Comparison of ENCODE assay signal across 8 mouse cellular contexts in the genomic region with DNA sequence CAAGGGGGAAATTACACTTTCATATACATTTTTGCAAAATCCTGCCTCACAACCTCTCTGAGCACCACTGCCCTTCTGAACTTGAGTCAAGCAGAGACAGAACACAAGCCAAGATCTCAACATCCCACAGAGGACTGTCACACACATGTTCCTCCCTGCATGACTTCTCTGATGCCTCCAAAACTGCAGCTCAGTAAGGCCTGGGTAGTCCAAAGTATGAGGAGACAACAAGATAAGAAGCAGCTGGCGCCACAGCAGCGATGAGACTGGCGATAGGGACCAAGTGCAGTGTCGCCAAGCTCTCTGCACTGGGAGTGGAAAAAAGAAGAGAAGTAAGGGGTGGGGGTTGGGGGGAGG. TPM values are rescaled to one million over a fixed set of nuclear protein-coding genes. Genes with fewer than 3 reads are reported as not detected.
DNase-seq lines count a peak whose midpoint lies in the region; ATAC-seq and TF ChIP-seq lines count a peak whose summit lies in the region.

No protein-coding gene starts in this region.

- peak overlapping the region; percentile 59 for H3K4me3 ChIP-seq in kidney, adult 2 months (ENCODE audit: insufficient read depth, low read depth, low read length)
- peak overlapping the region; percentile 45 for H3K4me3 ChIP-seq in embryonic fibroblast, embryonic 13.5 days (ENCODE audit: insufficient read depth, low read length)
- peak overlapping the region; percentile 74 for H3K4me3 ChIP-seq in kidney, postnatal 0 days (replicated peaks; ENCODE audit: low read depth, low read length)

- H3K27ac ChIP-seq in kidney, adult 2 months (ENCODE audit: insufficient read depth, low read depth, low read length), result no peak overlapping the region
- H3K27ac ChIP-seq in embryonic fibroblast, embryonic 13.5 days (ENCODE audit: insufficient read depth, low read length), result no peak overlapping the region
- H3K27ac ChIP-seq in kidney, postnatal 0 days, result peak overlapping the region; percentile 87

- no peak for TF ChIP-seq CTCF in kidney, adult 2 months (conservative IDR thresholded peaks at IDR 0.05; ENCODE audit: insufficient read depth, insufficient read length, low read depth, low read length)
- no peak for TF ChIP-seq CTCF in embryonic fibroblast, embryonic 13.5 days (IDR thresholded peaks at IDR 0.05; ENCODE audit: borderline replicate concordance, insufficient read depth, low read length)
- TF ChIP-seq CTCF in kidney, postnatal 0 days (IDR thresholded peaks at IDR 0.05; ENCODE audit: low read depth), result no peak

- no peaks in the 10 kb centered on the region for H3K36me3 ChIP-seq in kidney, adult 2 months (ENCODE audit: control insufficient read depth, insufficient read depth, low read length)
- H3K36me3 ChIP-seq in kidney, postnatal 0 days (ENCODE audit: insufficient read depth, low read length), result no peaks in the 10 kb centered on the region

- H3K4me2 ChIP-seq in kidney, postnatal 0 days (ENCODE audit: low read length), result peak overlapping the region; percentile 88

- DNase-seq in kidney, adult 2 months, result peak; percentile 33
- DNase-seq in kidney, adult 8-10 months, result no peak
- DNase-seq in MN1 (ENCODE audit: low spot score), result peak; percentile 37
- peak; percentile 58 for DNase-seq in kidney, postnatal 0 days (ENCODE audit: low spot score)
- DNase-seq in thymus, postnatal 4 days, result peak; percentile 55
- DNase-seq in gastrocnemius, postnatal 25 days, result no peak

- H3K4me1 ChIP-seq in kidney, adult 2 months (ENCODE audit: control insufficient read depth, insufficient read depth, low read length), result peaks cover 11% of the 10 kb centered on the region; the same call in 1 of the 2 replicates
- peaks cover 5% of the 10 kb centered on the region for H3K4me1 ChIP-seq in embryonic fibroblast, embryonic 13.5 days (ENCODE audit: control insufficient read depth, insufficient read depth, low read length)
- H3K4me1 ChIP-seq in kidney, postnatal 0 days (replicated peaks; ENCODE audit: insufficient read depth, low read length), result no peaks in the 10 kb centered on the region

- ATAC-seq in kidney, postnatal 0 days (replicated peaks; ENCODE audit: low FRiP score, low read depth), result no peak; the same call in none of the 2 replicates
- peak; percentile 4; the same call in 1 of the 2 replicates for ATAC-seq in megakaryocyte, adult 5-6 weeks (ENCODE audit: poor library complexity, severe bottlenecking)

- H3K9me3 ChIP-seq in kidney, postnatal 0 days (replicated peaks; ENCODE audit: low read length), result no peaks in the 10 kb centered on the region

- H3K27me3 ChIP-seq in kidney, adult 2 months (replicated peaks; ENCODE audit: control insufficient read depth, insufficient read depth, low read length), result no peaks in the 10 kb centered on the region
- H3K27me3 ChIP-seq in kidney, postnatal 0 days (ENCODE audit: insufficient read depth, low read length), result no peaks in the 10 kb centered on the region

- no peak for TF ChIP-seq POLR2A in kidney, adult 2 months (IDR thresholded peaks at IDR 0.05; ENCODE audit: low read depth, low read length)
- no peak for TF ChIP-seq POLR2A in embryonic fibroblast, embryonic 13.5 days (IDR thresholded peaks at IDR 0.05; ENCODE audit: low read depth, low read length)

- WGBS in kidney, adult 2 months, result 5% methylated on average over 4 of the region's 4 CpGs
- WGBS in kidney, postnatal 0 days, result 1% methylated on average over 4 of the region's 4 CpGs

- peak overlapping the region; percentile 78 for H3K9ac ChIP-seq in kidney, postnatal 0 days (ENCODE audit: low read depth, low read length)

RNA-seq across cellular contexts. Expression of a gene that starts 0.6 kb away (rescaled TPM):
- polyA plus RNA-seq in kidney, adult 2 months (2012; rRNA removed), result 4.6 and 4.9 TPM in 2 replicates
- 1.1 and 1.4 TPM in 2 replicates for polyA plus RNA-seq in embryonic fibroblast, embryonic 13.5 days (2011; ENCODE audit: insufficient read length, low read depth, missing spikeins)
- polyA plus RNA-seq in kidney, postnatal 0 days (2015; fragmentation: Nextera tagmentation; extraction: Ambion mirVana), result 2.0 and 2.2 TPM in 2 replicates
- total RNA-seq in megakaryocyte, adult 5-6 weeks (2015), result 1.4 and 2.1 TPM in 2 replicates
- total RNA-seq in megakaryocyte, adult 5-6 weeks (2017), result 2.4 and 2.8 TPM in 2 replicates
- total RNA-seq in gastrocnemius, postnatal 25 days (2021), result under 1 TPM; 0.31 to 0.38 TPM

RNA-seq across cellular contexts. Expression of a gene that starts 40.1 kb away (rescaled TPM):
- polyA plus RNA-seq in kidney, adult 2 months (2012; rRNA removed), result 1.5 and 2.5 TPM in 2 replicates
- 4.3 and 6.7 TPM in 2 replicates for polyA plus RNA-seq in embryonic fibroblast, embryonic 13.5 days (2011; ENCODE audit: insufficient read length, low read depth, missing spikeins)
- 8.2 and 8.5 TPM in 2 replicates for polyA plus RNA-seq in kidney, postnatal 0 days (2015; fragmentation: Nextera tagmentation; extraction: Ambion mirVana)
- 3.4 and 5.4 TPM in 2 replicates for total RNA-seq in megakaryocyte, adult 5-6 weeks (2015)
- total RNA-seq in megakaryocyte, adult 5-6 weeks (2017), result 3.0 and 7.4 TPM in 2 replicates
- total RNA-seq in gastrocnemius, postnatal 25 days (2021), result 1 to 10 TPM; 4.1 to 5.7 TPM

RNA-seq across cellular contexts. Expression of a gene that starts 55.8 kb away (rescaled TPM):
- polyA plus RNA-seq in kidney, adult 2 months (2012; rRNA removed), result 4.7 and 5.2 TPM in 2 replicates
- 13.7 and 23.2 TPM in 2 replicates for polyA plus RNA-seq in embryonic fibroblast, embryonic 13.5 days (2011; ENCODE audit: insufficient read length, low read depth, missing spikeins)
- 4.9 and 5.8 TPM in 2 replicates for polyA plus RNA-seq in kidney, postnatal 0 days (2015; fragmentation: Nextera tagmentation; extraction: Ambion mirVana)
- 33.3 and 44.9 TPM in 2 replicates for total RNA-seq in megakaryocyte, adult 5-6 weeks (2015)
- total RNA-seq in megakaryocyte, adult 5-6 weeks (2017), result 31.2 and 32.7 TPM in 2 replicates
- total RNA-seq in gastrocnemius, postnatal 25 days (2021), result 1 to 10 TPM; 1.2 to 1.3 TPM

Comparison
In these comparisons a context has a peak if more than half of its experiments do, and no peak if none do; other contexts are left out.
1. DNase-seq: peak in kidney, adult 2 months (single experiment), MN1 (single experiment), kidney, postnatal 0 days (single experiment) and thymus, postnatal 4 days (single experiment); none in kidney, adult 8-10 months (0 of 2) and gastrocnemius, postnatal 25 days (single experiment).
2. Peak in every context shown above with its lines, with median percentiles within 50 percentile points of each other: H3K4me3 ChIP-seq.